Mouse (Mus musculus) frontal cortex, postnatal 14 days (tissue): ENCODE measurements around the gene Fcer1g.

ENCODE experiments used
- DNase-seq, 2 experiments: peaks; one replicate each; pipeline ENCODE4 v3.0.0; 2022; ENCODE audit warnings: low spot score in 2 of 2

Gene Fcer1g

GRCm38 (mm10) chr1:171216241-171216955 is 17.8 kb downstream of the Fcer1g start:
- DNase-seq = no peak

- no peak for DNase-seq
These were observed 20.2 kb downstream of the Fcer1g start, which contains the start of gene Nr1i3 for GRCm38 (mm10) chr1:171213801-171214496. Gene Nr1i3, plus strand, starts transcription at chr1:171213970.

- no peak for DNase-seq
These were observed 21.3 kb downstream of the Fcer1g start for GRCm38 (mm10) chr1:171212854-171213253.

GRCm38 (mm10) chr1:171209409-171209808 is 24.8 kb downstream of the Fcer1g start:
- no peak for DNase-seq

GRCm38 (mm10) chr1:171205704-171206493 is 28.3 kb downstream of the Fcer1g start:
- DNase-seq = no peak

GRCm38 (mm10) chr1:171204249-171204644 is 29.9 kb downstream of the Fcer1g start:
- no peak for DNase-seq

GRCm38 (mm10) chr1:171203471-171204248 is 30.5 kb downstream of the Fcer1g start:
- DNase-seq = no peak

- no peak for DNase-seq
These were observed 33.4 kb downstream of the Fcer1g start for GRCm38 (mm10) chr1:171200769-171201168.

- no peak for DNase-seq
These were observed 34.6 kb downstream of the Fcer1g start for GRCm38 (mm10) chr1:171199532-171199931.

- peak in 1 of 2 experiments; percentile 60 for DNase-seq
These were observed 38.2 kb downstream of the Fcer1g start, which contains the start of gene Pcp4l1 for GRCm38 (mm10) chr1:171195887-171196397. Gene Pcp4l1, minus strand, starts transcription at chr1:171196268.

GRCm38 (mm10) chr1:171195046-171195822 is 38.9 kb downstream of the Fcer1g start:
- DNase-seq = no peak

GRCm38 (mm10) chr1:171193911-171194830 is 40.0 kb downstream of the Fcer1g start:
- no peak for DNase-seq

- no peak for DNase-seq
These were observed 40.9 kb downstream of the Fcer1g start for GRCm38 (mm10) chr1:171193093-171193840.

GRCm38 (mm10) chr1:171192283-171192682 is 41.9 kb downstream of the Fcer1g start:
- DNase-seq = no peak

GRCm38 (mm10) chr1:171190832-171191231 is 43.3 kb downstream of the Fcer1g start:
- no peak for DNase-seq

- no peak for DNase-seq
These were observed 44.6 kb downstream of the Fcer1g start for GRCm38 (mm10) chr1:171189476-171190114.

- no peak for DNase-seq
These were observed 45.1 kb downstream of the Fcer1g start for GRCm38 (mm10) chr1:171189046-171189445.
